Comparison of ENCODE assay signal across 28 mouse cellular contexts in genomic region chr11:85219014-85219413, GRCm38 (mm10). TPM values are rescaled to one million over a fixed set of nuclear protein-coding genes. Genes with fewer than 3 reads are reported as not detected.
"Had no signal": no experiment of that assay in that cellular context is flagged by ENCODE, and none has a peak within 500 bp of the region (broad histone marks: within the 10 kb centered on the region; RNA-seq: fewer than 3 reads in every experiment).

No protein-coding gene starts in this region.

- DNase-seq: liver, postnatal 0 days; lung, adult 2 months; lung, postnatal 14 days; lung, postnatal 36 days; retina, postnatal 1 day; right cerebral cortex, adult 18-20 months; right cerebral cortex, postnatal 25 days; right cerebral cortex, postnatal 4 days; spleen, adult 18-20 months; thymus, adult 2 months; thymus, postnatal 25 days; thymus, postnatal 4 days had no signal

- H3K4me3 ChIP-seq: liver, embryonic 15.5 days; lung, embryonic 15.5 days; midbrain, embryonic 10.5 days; midbrain, embryonic 13.5 days; midbrain, embryonic 15.5 days; myocyte; neural tube, embryonic 13.5 days; neural tube, embryonic 15.5 days had no signal

- H3K27ac ChIP-seq: liver, embryonic 15.5 days; lung, embryonic 15.5 days; macrophage; midbrain, embryonic 10.5 days; midbrain, embryonic 13.5 days; midbrain, embryonic 15.5 days; neural tube, embryonic 13.5 days; neural tube, embryonic 15.5 days had no signal

- H3K4me1 ChIP-seq: lung, embryonic 15.5 days; midbrain, embryonic 10.5 days; midbrain, embryonic 13.5 days; midbrain, embryonic 15.5 days; neural tube, embryonic 13.5 days; neural tube, embryonic 15.5 days had no signal

- H3K9me3 ChIP-seq: liver, embryonic 15.5 days; lung, embryonic 15.5 days; midbrain, embryonic 10.5 days; midbrain, embryonic 13.5 days; midbrain, embryonic 15.5 days; neural tube, embryonic 13.5 days; neural tube, embryonic 15.5 days had no signal

- ATAC-seq: liver, postnatal 0 days; lung, postnatal 0 days; midbrain, embryonic 13.5 days; midbrain, embryonic 15.5 days had no signal

- H3K27me3 ChIP-seq: liver, embryonic 15.5 days; lung, embryonic 15.5 days; midbrain, embryonic 13.5 days; midbrain, embryonic 15.5 days; neural tube, embryonic 13.5 days; neural tube, embryonic 15.5 days had no signal

- H3K9ac ChIP-seq: liver, embryonic 15.5 days; liver, postnatal 0 days; lung, embryonic 15.5 days; midbrain, embryonic 13.5 days; midbrain, embryonic 15.5 days; neural tube, embryonic 13.5 days; neural tube, embryonic 15.5 days had no signal

- H3K4me2 ChIP-seq: liver, embryonic 15.5 days; lung, embryonic 15.5 days; midbrain, embryonic 13.5 days; midbrain, embryonic 15.5 days; neural tube, embryonic 13.5 days; neural tube, embryonic 15.5 days had no signal

RNA-seq across cellular contexts. Expression of gene 1700125H20Rik, which starts 48.8 kb away (rescaled TPM):
- total RNA-seq: megakaryocyte, adult 5-6 weeks; megakaryocyte-erythroid progenitor cell, adult 5-6 weeks had no signal
- polyA plus RNA-seq: liver, embryonic 15.5 days; lung, adult 2 months; macrophage; myocyte; small intestine, adult 2 months; stomach, embryonic 14.5 days; stomach, embryonic 16.5 days; thymus, adult 2 months; urinary bladder, adult 2 months had no signal
